Mouse (Mus musculus) kidney, postnatal 0 days (tissue): ENCODE measurements at regions not wholly inside any gene's neighbourhood (a gene's known extent, or its start where the extent isn't known, plus 50 kb on each side); places are given as distances from the start of the nearest gene placed in this dataset.

Experiments
- ATAC-seq: fragments of 200-750 bp; cut with Nextera tagmentation; replicated peaks from 2 replicates; pipeline ENCODE4 v1.8.0; 2017; ENCODE audit warnings: low read depth, moderate number of reproducible peaks, moderate TSS enrichment, moderate library complexity; ENCODE audit not compliant: low FRiP score
- DNase-seq: peaks from one replicate; pipeline ENCODE4 v3.0.0-alpha.2; 2016; ENCODE audit warnings: low spot score
- H3K27ac ChIP-seq: fragments of 300-500 bp; sonication (generic); 2 replicates; pipeline ENCODE4 v1.5.1; 2014; ENCODE audit warnings: mild to moderate bottlenecking
- H3K27me3 ChIP-seq: fragments of 300-500 bp; sonication (generic); 2 replicates; pipeline ENCODE4 v1.6.1; 2014; ENCODE audit warnings: low read length, mixed read lengths; ENCODE audit not compliant: insufficient read depth
- H3K36me3 ChIP-seq: fragments of 300-500 bp; sonication (generic); 2 replicates; pipeline ENCODE4 v1.6.1; 2014; ENCODE audit warnings: low read length, mixed read lengths; ENCODE audit not compliant: insufficient read depth
- H3K4me1 ChIP-seq: fragments of 300-500 bp; sonication (generic); replicated peaks from 2 replicates; pipeline ENCODE4 v1.6.1; 2014; ENCODE audit warnings: antibody characterized with exemption, low read length, mixed read lengths; ENCODE audit not compliant: insufficient read depth
- H3K4me2 ChIP-seq: fragments of 300-500 bp; sonication (generic); 2 replicates; pipeline ENCODE4 v1.6.1; 2014; ENCODE audit warnings: mild to moderate bottlenecking, low read length, moderate library complexity, mixed read lengths
- H3K4me3 ChIP-seq: fragments of 300-500 bp; sonication (generic); replicated peaks from 2 replicates; pipeline ENCODE4 v1.5.1; 2014; ENCODE audit warnings: low read depth, low read length
- H3K9ac ChIP-seq: fragments of 300-500 bp; sonication (generic); 2 replicates; pipeline ENCODE4 v1.6.1; 2014; ENCODE audit warnings: low read depth, low read length
- H3K9me3 ChIP-seq: fragments of 300-500 bp; sonication (generic); replicated peaks from 2 replicates; pipeline ENCODE4 v1.6.1; 2016; ENCODE audit warnings: low read length, inconsistent platforms, mixed read lengths
- CTCF ChIP-seq: IDR thresholded peaks from 2 replicates; pipeline ENCODE4 v1.5.1; 2016; ENCODE audit warnings: antibody characterized with exemption, low read depth, mild to moderate bottlenecking, moderate library complexity
- WGBS: fragments of 180-500 bp; shearing (Covaris S2); extraction: QIAGEN DNeasy Blood & Tissue Kit; methylation state at CpG from one replicate; pipeline ENCODE4 v1.1.7; 2014; 5-methylcytosine and 5-hydroxymethylcytosine counted together

GRCm38 (mm10) chr2:61173581-61173980, 210.6 kb upstream of the Rbms1 start:
- H3K27ac ChIP-seq = no peak overlapping the region
- DNase-seq = peak; percentile 69
- 23% methylated on average over 2 of the region's 2 CpGs for WGBS

DNA sequence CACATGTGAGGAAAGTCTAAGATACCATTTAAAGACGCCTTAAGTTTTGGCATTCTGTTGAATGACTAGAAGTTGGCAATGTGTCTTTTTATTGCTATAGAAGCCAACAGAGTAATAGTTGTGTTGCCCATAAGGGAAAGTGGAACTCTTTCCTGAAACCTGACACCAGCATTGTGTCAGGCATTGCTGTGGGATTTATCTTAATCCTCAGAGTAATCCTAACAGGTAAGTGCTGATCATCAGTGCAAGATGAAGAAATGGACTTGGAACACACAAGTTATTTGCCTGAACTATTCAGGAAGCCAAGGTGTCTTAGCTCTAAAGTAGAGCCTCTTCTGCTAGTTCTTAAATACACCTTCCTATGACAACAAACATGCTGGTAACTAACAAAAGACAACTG, 198.3 kb upstream of the Rbms1 start:
- Histone ChIP-seq H3K27me3 (no peaks in the 10 kb centered on the region), H3K9ac (no peak overlapping the region), H3K4me1 (no peaks in the 10 kb centered on the region), H3K4me2 (no peak overlapping the region), H3K9me3 (no peaks in the 10 kb centered on the region), H3K4me3 (no peak overlapping the region), H3K36me3 (no peaks in the 10 kb centered on the region), H3K27ac (no peak overlapping the region)
- no peak for ATAC-seq
- TF ChIP-seq CTCF = no peak
- 96% methylated on average over 1 of the region's 1 CpGs for WGBS
- DNase-seq = no peak

More at GRCm38 (mm10) chr2:61173581-61173980, 210.6 kb upstream of the Rbms1 start:
- Histone ChIP-seq H3K4me2 (no peak overlapping the region), H3K4me3 (no peak overlapping the region), H3K36me3 (no peaks in the 10 kb centered on the region), H3K9me3 (no peaks in the 10 kb centered on the region), H3K4me1 (no peaks in the 10 kb centered on the region), H3K27me3 (no peaks in the 10 kb centered on the region), H3K9ac (no peak overlapping the region)
- no peak for ATAC-seq
- no peak for TF ChIP-seq CTCF

DNA sequence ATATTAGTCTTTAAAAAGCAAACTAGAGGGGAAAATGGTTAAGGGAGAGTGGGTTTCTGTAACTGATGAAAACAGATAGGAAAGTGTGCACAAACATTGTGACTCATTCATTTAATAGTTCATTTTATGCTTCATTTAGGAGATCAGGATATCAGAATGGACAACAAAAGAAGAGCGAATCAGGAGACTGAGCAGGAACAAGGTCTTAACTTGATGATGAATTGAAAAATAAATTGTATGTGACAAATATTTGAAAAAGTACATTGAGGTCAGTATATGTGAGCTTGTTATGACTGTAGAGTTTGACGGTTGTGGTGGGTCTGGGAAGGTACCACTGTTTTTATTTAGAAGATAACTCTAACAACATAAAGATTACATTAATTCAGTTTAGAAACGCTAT, 196.8 kb upstream of the Rbms1 start:
- H3K4me1 ChIP-seq = no peaks in the 10 kb centered on the region
- H3K4me3 ChIP-seq = no peak overlapping the region
- H3K27me3 ChIP-seq = no peaks in the 10 kb centered on the region
- TF ChIP-seq CTCF = no peak
- no peak for DNase-seq
- H3K27ac ChIP-seq = no peak overlapping the region
- no peak overlapping the region for H3K4me2 ChIP-seq
- WGBS = 81% methylated on average over 3 of the region's 3 CpGs
- H3K9ac ChIP-seq = no peak overlapping the region
- H3K9me3 ChIP-seq = no peaks in the 10 kb centered on the region
- ATAC-seq = no peak
- no peaks in the 10 kb centered on the region for H3K36me3 ChIP-seq

DNA sequence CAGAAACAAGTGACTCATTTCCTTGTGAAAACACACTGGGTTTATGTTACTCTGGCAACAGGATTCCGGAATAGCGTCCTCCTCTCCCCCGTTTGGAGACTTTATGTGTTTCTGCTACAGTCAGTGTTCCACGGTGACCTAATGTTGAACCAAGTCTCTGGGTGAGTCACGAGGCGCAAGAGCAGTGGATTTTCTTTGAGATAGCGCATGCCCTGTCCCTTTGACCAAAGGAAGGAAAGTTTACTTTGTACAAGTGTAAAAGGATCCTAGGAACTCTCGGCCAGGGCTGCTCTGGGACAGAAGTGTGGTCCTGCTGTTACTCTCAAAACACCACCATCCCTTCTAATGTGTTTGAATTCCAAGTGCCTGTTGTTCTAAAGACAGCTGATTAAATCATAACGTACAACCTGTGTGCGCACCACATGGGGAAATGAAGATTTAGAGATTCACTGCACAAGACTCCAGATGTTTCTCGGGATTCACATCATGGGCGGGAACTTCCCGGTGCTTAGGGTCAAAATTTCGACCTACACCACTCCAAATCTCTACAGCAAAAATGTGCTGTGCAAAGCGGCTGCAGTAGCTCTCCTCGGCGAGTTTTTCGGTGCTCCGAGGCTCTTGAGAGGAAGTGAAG, 176.1 kb upstream of the Rbms1 start:
- no peaks in the 10 kb centered on the region for H3K4me1 ChIP-seq
- 5% methylated on average over 19 of the region's 19 CpGs for whole genome bisulfite sequencing
- no peak overlapping the region; the same call in 1 of the 2 replicates for H3K4me3 ChIP-seq
- H3K9me3 ChIP-seq = no peaks in the 10 kb centered on the region
- no peaks in the 10 kb centered on the region for H3K36me3 ChIP-seq
- H3K4me2 ChIP-seq = peak overlapping the region; percentile 45
- no peaks in the 10 kb centered on the region for H3K27me3 ChIP-seq
- ATAC-seq (peak; percentile 89), DNase-seq (peak; percentile 97)
- no peak for TF ChIP-seq CTCF
- peak overlapping the region; percentile 83 for H3K27ac ChIP-seq
- H3K9ac ChIP-seq = no peak overlapping the region

DNA sequence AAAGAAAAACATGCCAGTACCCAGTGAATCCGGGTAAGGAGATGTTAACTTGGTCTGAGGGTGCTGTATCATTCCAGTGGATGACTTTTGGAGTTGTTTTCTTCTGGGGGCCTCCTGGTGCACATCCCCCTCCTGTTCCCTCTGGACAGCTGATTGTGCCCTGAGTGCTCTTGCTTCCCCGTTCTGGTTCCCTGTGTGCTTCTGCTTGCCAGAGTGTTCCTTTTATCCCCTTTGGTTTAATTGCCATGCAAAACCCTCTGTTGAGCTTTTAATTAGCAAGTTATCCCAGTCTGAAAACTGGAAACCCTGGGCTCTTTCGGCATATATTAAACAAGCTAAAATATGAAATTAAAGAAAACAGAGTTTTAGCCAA, 175.6 kb upstream of the Rbms1 start:
- Histone ChIP-seq H3K4me3 (no peak overlapping the region), H3K27me3 (no peaks in the 10 kb centered on the region), H3K27ac (peak overlapping the region; percentile 83), H3K4me1 (no peaks in the 10 kb centered on the region), H3K9me3 (no peaks in the 10 kb centered on the region), H3K4me2 (peak overlapping the region; percentile 45), H3K9ac (no peak overlapping the region), H3K36me3 (no peaks in the 10 kb centered on the region)
- WGBS = 14% methylated on average over 3 of the region's 3 CpGs
- TF ChIP-seq CTCF = no peak
- DNase-seq (no peak), ATAC-seq (peak; percentile 52; the same call in 1 of the 2 replicates)

GRCm38 (mm10) chr2:61137378-61137777, 174.4 kb upstream of the Rbms1 start:
- Histone ChIP-seq H3K4me2 (no peak overlapping the region), H3K36me3 (no peaks in the 10 kb centered on the region), H3K4me1 (no peaks in the 10 kb centered on the region), H3K27ac (no peak overlapping the region), H3K9me3 (no peaks in the 10 kb centered on the region), H3K4me3 (no peak overlapping the region), H3K27me3 (no peaks in the 10 kb centered on the region), H3K9ac (no peak overlapping the region)
- DNase-seq (no peak), ATAC-seq (no peak)
- no peak for TF ChIP-seq CTCF
- WGBS = 56% methylated on average over 3 of the region's 3 CpGs

DNA sequence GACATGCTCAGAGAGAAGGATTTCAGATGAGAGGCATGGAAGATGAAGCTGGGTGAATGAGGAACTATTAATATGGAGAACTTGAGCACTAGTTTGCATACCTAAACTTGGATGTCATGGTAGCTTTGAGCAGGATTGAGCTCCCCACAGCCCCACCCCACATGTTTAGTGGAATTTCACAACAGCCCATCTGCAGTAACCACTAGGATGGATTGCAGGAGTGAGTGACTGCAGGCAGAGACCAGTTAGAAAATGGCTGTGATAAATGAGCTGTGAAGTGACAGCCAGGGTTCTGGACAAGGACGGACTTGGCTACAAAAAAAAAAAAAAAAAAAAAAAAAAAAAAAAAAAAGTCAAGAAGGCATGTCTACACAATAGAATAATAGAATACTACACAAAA, 173.9 kb upstream of the Rbms1 start:
- H3K4me1 ChIP-seq = no peaks in the 10 kb centered on the region
- H3K27me3 ChIP-seq = no peaks in the 10 kb centered on the region
- H3K9ac ChIP-seq = no peak overlapping the region
- DNase-seq (peak; percentile 24), ATAC-seq (0 out of 2 replicates have a peak, but pooled peaks have one; percentile 27)
- H3K4me3 ChIP-seq = no peak overlapping the region
- no peaks in the 10 kb centered on the region for H3K36me3 ChIP-seq
- 0% methylated on average over 1 of the region's 1 CpGs for WGBS
- H3K27ac ChIP-seq = no peak overlapping the region
- TF ChIP-seq CTCF = no peak
- H3K4me2 ChIP-seq = no peak overlapping the region
- no peaks in the 10 kb centered on the region for H3K9me3 ChIP-seq
